Mouse (Mus musculus): ENCODE results near the gene 4930503B20Rik.

Gene 4930503B20Rik

GRCm38 (mm10) chr3:146598411-146598810 is 52.7 kb downstream of the 4930503B20Rik start:
- CTCF ChIA-PET: no interaction called here

- CTCF ChIA-PET: no interaction called here
These were observed 54.3 kb downstream of the 4930503B20Rik start for GRCm38 (mm10) chr3:146596864-146597263.

GRCm38 (mm10) chr3:146596387-146596786 is 54.7 kb downstream of the 4930503B20Rik start:
- CTCF ChIA-PET: no interaction called here

- CTCF ChIA-PET: no interaction called here
These were observed 55.7 kb downstream of the 4930503B20Rik start for GRCm38 (mm10) chr3:146595440-146595839.
